Mouse (Mus musculus): ENCODE results near the gene 1600002K03Rik. TPM values are rescaled to one million over a fixed set of nuclear protein-coding genes. Genes with fewer than 3 reads are reported as not detected.
A peak's percentile ranks its signal among the peaks of the same experiment; 100 is the strongest.

Gene 1600002K03Rik
- polyA plus RNA-seq, 1 experiment from 2014 or later: 9.4 TPM

DNA sequence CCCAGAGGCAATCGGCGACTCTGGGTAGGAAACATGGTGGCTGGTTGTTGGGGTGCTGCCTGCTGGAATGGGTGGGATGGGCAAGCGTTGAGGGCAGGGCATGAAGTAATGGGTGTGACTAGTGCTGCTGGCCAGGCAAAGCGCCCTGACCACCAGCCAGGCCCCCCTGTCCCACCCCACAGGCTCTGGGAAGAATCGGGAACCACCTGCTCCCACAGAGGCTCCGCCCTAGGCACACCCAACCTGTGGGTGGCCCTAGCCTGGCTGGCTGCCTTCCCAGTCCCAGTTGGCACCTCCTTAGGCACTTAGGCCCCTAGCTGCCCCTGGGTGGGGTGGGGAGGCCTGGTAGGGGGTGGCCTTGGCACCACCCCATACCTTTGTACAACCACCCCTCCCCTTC lies 26.8 kb upstream of the 1600002K03Rik start:
- peaks cover 22% of the 10 kb centered on the region for H3K4me1 ChIP-seq (ENCODE audit: control insufficient read depth, insufficient read depth, low read depth, low read length)
- no peak overlapping the region for H3K4me3 ChIP-seq (ENCODE audit: low read length)
- peak overlapping the region; percentile 33; the same call in 1 of the 2 replicates for H3K9ac ChIP-seq (ENCODE audit: low read depth, low read length)
- no peak overlapping the region for H3K4me2 ChIP-seq (ENCODE audit: low read length)
- H3K27ac ChIP-seq (ENCODE audit: low read depth, low read length): no peak overlapping the region; the same call in 1 of the 2 replicates
- H3K27me3 ChIP-seq (replicated peaks; ENCODE audit: control insufficient read depth, insufficient read depth, low read length): no peaks in the 10 kb centered on the region
- H3K9me3 ChIP-seq (ENCODE audit: control insufficient read depth, low read length): no peaks in the 10 kb centered on the region
- no peak for ATAC-seq
- peaks cover 14% of the 10 kb centered on the region; the same call in 1 of the 2 replicates for H3K36me3 ChIP-seq (ENCODE audit: control insufficient read depth, insufficient read depth, low read length)
- WGBS: 82% methylated on average over 5 of the region's 6 CpGs

DNA sequence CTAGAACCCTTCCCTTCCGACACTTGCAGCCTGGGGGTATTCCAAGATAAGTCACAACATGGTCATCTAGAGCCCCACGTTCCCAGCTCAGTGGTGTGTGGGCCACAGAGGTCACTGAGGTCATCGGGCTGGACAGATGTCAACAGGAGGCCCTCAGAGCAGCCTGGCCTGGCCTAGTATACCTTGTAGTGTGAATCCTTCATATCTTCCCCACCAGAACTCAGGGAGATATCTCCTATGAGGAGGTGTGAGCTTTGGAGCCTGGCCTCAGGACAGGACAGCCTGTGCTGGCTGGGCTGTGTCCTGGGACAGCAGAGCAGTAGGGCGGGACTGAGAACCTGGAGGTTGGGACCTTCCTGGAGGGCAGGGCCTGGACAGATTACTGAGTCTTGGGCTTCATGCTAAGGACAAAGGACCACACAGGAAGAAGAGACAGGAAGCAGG lies 26.2 kb upstream of the 1600002K03Rik start:
- no peak overlapping the region for H3K9ac ChIP-seq (ENCODE audit: low read depth, low read length)
- H3K4me3 ChIP-seq (ENCODE audit: low read length): no peak overlapping the region
- no peak for ATAC-seq
- no peak overlapping the region; the same call in 1 of the 2 replicates for H3K27ac ChIP-seq (ENCODE audit: low read depth, low read length)
- 73% methylated on average over 4 of the region's 4 CpGs for WGBS
- H3K4me2 ChIP-seq (ENCODE audit: low read length): no peak overlapping the region
- H3K27me3 ChIP-seq (replicated peaks; ENCODE audit: control insufficient read depth, insufficient read depth, low read length): no peaks in the 10 kb centered on the region
- H3K4me1 ChIP-seq (ENCODE audit: control insufficient read depth, insufficient read depth, low read depth, low read length): peaks cover 21% of the 10 kb centered on the region
- peaks cover 14% of the 10 kb centered on the region; the same call in 1 of the 2 replicates for H3K36me3 ChIP-seq (ENCODE audit: control insufficient read depth, insufficient read depth, low read length)
- no peaks in the 10 kb centered on the region for H3K9me3 ChIP-seq (ENCODE audit: control insufficient read depth, low read length)

GRCm38 (mm10) chr10:80147146-80147718 lies 25.5 kb upstream of the 1600002K03Rik start:
- H3K27ac ChIP-seq (ENCODE audit: low read depth, low read length): peak overlapping the region; percentile 99
- H3K4me3 ChIP-seq (ENCODE audit: low read length): peak overlapping the region; percentile 81
- no peaks in the 10 kb centered on the region for H3K9me3 ChIP-seq (ENCODE audit: control insufficient read depth, low read length)
- H3K4me1 ChIP-seq (ENCODE audit: control insufficient read depth, insufficient read depth, low read depth, low read length): peaks cover 25% of the 10 kb centered on the region
- H3K9ac ChIP-seq (ENCODE audit: low read depth, low read length): peak overlapping the region; percentile 95
- WGBS: 74% methylated on average over 5 of the region's 5 CpGs
- peak overlapping the region; percentile 77 for H3K4me2 ChIP-seq (ENCODE audit: low read length)
- no peaks in the 10 kb centered on the region for H3K27me3 ChIP-seq (replicated peaks; ENCODE audit: control insufficient read depth, insufficient read depth, low read length)
- no peak for ATAC-seq
- peaks cover 14% of the 10 kb centered on the region; the same call in 1 of the 2 replicates for H3K36me3 ChIP-seq (ENCODE audit: control insufficient read depth, insufficient read depth, low read length)

GRCm38 (mm10) chr10:80147719-80148601 lies 24.8 kb upstream of the 1600002K03Rik start, which contains the start of gene Midn:
TSS of gene Midn (plus strand) at chr10:80148272.
- Histone ChIP-seq H3K27me3 (replicated peaks; ENCODE audit: control insufficient read depth, insufficient read depth, low read length) (no peaks in the 10 kb centered on the region), H3K9ac (ENCODE audit: low read depth, low read length) (peak within 1 kb of the TSS; percentile 95), H3K9me3 (ENCODE audit: control insufficient read depth, low read length) (no peaks in the 10 kb centered on the region), H3K27ac (ENCODE audit: low read depth, low read length) (peak within 1 kb of the TSS; percentile 99), H3K36me3 (ENCODE audit: control insufficient read depth, insufficient read depth, low read length) (peaks cover 14% of the 10 kb centered on the region; the same call in 1 of the 2 replicates), H3K4me2 (ENCODE audit: low read length) (peak within 1 kb of the TSS; percentile 77), H3K4me3 (ENCODE audit: low read length) (peak within 1 kb of the TSS; percentile 81), H3K4me1 (ENCODE audit: control insufficient read depth, insufficient read depth, low read depth, low read length) (peaks cover 29% of the 10 kb centered on the region)
- peak; percentile 38 for ATAC-seq
- under 1% methylated on average over 29 of the region's 42 CpGs for WGBS

GRCm38 (mm10) chr10:80148610-80149290 lies 24.0 kb upstream of the 1600002K03Rik start:
- Histone ChIP-seq H3K4me2 (ENCODE audit: low read length) (peak overlapping the region; percentile 77), H3K4me1 (ENCODE audit: control insufficient read depth, insufficient read depth, low read depth, low read length) (peaks cover 31% of the 10 kb centered on the region), H3K27me3 (replicated peaks; ENCODE audit: control insufficient read depth, insufficient read depth, low read length) (no peaks in the 10 kb centered on the region), H3K9me3 (ENCODE audit: control insufficient read depth, low read length) (no peaks in the 10 kb centered on the region), H3K9ac (ENCODE audit: low read depth, low read length) (peak overlapping the region; percentile 95), H3K36me3 (ENCODE audit: control insufficient read depth, insufficient read depth, low read length) (peaks cover 18% of the 10 kb centered on the region), H3K4me3 (ENCODE audit: low read length) (peak overlapping the region; percentile 81), H3K27ac (ENCODE audit: low read depth, low read length) (peak overlapping the region; percentile 99)
- ATAC-seq: peak; percentile 40
- under 1% methylated on average over 51 of the region's 57 CpGs for WGBS

DNA sequence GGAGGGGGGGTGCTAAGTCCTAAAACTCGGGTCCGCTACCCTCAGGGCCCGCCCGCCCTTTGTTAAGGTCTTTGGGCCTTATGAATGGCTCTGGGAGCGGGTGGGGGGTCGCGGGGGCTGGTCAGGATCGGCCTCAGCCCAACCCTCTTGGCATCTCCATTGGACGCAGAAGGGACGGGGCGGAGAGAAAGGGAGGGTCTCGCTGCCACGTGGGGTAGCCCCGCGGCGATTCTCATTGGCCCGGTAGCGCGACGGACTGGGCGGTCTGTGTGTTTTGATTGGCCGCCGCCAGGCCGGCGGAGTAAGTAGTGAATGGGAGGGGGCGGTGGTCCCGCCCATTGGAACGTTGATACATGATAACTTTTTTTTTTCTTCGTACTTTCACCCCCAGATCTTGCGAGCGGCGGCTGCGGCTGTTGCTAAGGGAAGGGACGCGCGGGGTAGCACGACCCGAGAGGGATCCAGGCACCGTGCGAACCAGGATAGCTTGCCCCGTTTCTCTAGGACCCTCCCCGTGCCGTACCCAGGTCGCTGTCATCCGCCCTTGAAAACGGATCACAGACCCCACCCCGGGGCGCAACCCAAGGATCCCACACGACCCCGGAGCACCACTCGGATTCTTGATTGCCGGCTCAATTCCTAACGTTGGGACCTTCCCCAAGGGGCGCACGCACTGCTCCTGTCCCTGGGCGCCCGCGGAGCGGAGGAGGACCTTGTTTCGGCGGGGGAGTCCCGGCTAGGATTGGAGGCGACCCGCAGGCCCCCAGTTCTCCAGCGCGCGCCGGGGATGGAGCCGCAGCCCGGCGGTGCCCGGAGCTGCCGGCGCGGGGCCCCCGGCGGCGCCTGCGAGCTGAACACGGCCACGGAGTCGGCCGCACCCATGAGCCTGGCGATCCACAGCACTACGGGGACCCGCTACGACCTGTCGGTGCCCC lies 23.2 kb upstream of the 1600002K03Rik start:
- H3K4me1 ChIP-seq (ENCODE audit: control insufficient read depth, insufficient read depth, low read depth, low read length): peaks cover 38% of the 10 kb centered on the region
- peaks cover 20% of the 10 kb centered on the region for H3K36me3 ChIP-seq (ENCODE audit: control insufficient read depth, insufficient read depth, low read length)
- peak overlapping the region; percentile 82 for H3K4me2 ChIP-seq (ENCODE audit: low read length)
- ATAC-seq: peak; percentile 89
- H3K4me3 ChIP-seq (ENCODE audit: low read length): peak overlapping the region; percentile 81
- WGBS: under 1% methylated on average over 83 of the region's 88 CpGs
- H3K9me3 ChIP-seq (ENCODE audit: control insufficient read depth, low read length): no peaks in the 10 kb centered on the region
- H3K27ac ChIP-seq (ENCODE audit: low read depth, low read length): peak overlapping the region; percentile 99
- H3K9ac ChIP-seq (ENCODE audit: low read depth, low read length): peak overlapping the region; percentile 95
- H3K27me3 ChIP-seq (replicated peaks; ENCODE audit: control insufficient read depth, insufficient read depth, low read length): no peaks in the 10 kb centered on the region

- ATAC-seq: no peak
- Histone ChIP-seq H3K9me3 (ENCODE audit: control insufficient read depth, low read length) (no peaks in the 10 kb centered on the region), H3K9ac (ENCODE audit: low read depth, low read length) (peak overlapping the region; percentile 95), H3K27ac (ENCODE audit: low read depth, low read length) (peak overlapping the region; percentile 98), H3K4me2 (ENCODE audit: low read length) (peak overlapping the region; percentile 82), H3K36me3 (ENCODE audit: control insufficient read depth, insufficient read depth, low read length) (peaks cover 26% of the 10 kb centered on the region), H3K4me1 (ENCODE audit: control insufficient read depth, insufficient read depth, low read depth, low read length) (peaks cover 38% of the 10 kb centered on the region), H3K27me3 (replicated peaks; ENCODE audit: control insufficient read depth, insufficient read depth, low read length) (no peaks in the 10 kb centered on the region), H3K4me3 (ENCODE audit: low read length) (peak overlapping the region; percentile 81)
- 0% methylated on average over 47 of the region's 71 CpGs for WGBS
Measured at GRCm38 (mm10) chr10:80150226-80151210, 22.2 kb upstream of the 1600002K03Rik start.
